Mouse (Mus musculus): ENCODE data around the gene Snx18.

Snx18 gene

DNA sequence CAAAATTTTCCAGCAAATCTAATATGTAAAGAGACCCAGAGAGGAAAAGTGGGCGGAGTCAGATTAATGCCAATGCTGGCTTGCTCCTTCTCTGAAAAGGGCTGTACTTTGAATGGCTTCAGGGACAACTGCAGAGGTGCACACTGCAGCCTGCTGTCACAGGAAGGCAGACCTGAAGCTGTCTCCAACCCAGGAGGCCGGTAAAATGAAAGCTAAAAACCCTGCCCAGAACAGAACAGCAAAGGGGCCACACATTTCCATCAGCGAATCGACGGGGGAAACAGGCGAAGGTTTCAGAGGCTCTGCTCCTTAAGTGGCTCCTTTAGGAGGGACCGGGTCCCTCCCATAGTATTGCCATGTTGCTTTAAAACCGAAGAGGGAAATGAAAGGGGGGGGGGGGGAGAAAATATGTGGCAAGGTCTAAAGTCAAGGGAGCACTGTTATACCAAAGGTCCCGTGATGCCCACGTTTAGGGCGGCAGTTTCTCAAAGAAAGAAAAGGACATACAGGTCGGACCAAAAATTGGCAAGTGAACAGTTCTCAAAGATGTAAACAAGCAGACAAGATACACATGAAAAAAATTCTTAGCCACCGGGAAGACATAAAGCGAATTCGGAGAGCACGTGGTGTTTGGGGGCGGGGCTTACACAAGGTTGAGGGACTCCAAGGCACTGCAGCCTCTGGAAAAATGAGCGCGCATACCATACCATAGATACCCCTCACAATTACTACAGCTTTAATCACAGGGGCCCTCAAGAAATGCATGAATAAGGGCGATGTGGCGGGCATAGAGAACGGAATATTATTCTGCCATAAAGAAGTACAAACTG is 18.4 kb downstream of the Snx18 start:
- DNase-seq (ENCODE audit: extremely low spot score, low spot score): no peak

DNA sequence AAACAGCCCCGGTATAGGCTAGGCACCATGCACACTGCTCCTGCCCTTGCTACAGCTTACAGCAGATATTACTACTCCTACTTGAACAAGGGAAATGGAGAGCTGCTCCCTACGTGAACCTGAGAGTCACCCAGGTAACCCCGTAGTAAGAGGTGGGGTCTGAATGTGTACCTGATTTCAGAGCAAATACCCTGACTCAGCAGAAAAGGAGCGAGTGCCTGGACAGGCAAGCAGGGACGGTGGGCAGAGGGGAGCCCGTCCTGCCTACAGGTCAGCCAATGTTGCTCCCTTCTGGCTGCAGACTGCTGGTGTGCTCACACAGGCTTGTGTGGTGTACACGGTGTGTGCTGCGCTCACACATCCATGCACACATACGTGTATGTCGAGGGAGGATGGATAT is 20.7 kb downstream of the Snx18 start:
- DNase-seq (ENCODE audit: extremely low spot score, low spot score): no peak

DNA sequence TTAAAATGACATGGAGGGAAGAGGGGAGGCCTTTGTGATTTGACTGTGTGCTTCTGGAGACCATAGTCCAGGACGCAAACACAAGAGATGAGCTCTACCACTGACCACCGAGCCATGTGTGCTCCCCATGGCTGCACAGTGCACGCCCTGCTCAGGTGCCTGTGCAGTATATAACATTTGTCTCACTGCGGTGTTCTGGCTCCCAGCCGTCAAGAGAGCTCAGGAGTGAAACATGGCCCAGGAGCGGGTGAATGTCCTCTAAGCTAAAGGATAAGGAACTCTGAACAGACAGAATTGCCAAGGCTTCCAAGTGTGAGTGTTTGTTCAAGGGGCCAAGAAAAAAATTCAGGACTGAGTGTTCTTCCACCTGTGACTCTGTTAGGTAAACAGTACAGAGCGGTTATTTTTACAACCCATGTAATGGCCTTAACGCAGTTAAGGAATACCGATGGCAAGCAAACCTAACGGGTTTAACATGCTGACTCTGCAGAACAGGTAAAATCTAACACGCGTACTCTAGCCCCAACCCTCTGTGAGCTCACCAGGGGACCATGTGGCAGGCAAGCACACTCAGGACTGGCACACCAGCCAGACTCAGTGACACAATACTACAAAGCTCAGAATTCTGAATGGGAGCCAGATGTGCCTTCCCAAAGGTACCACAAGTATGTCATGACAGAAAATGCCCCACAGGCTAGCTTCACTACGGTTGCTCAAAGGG is 21.4 kb downstream of the Snx18 start:
- DNase-seq (ENCODE audit: extremely low spot score, low spot score): no peak

DNA sequence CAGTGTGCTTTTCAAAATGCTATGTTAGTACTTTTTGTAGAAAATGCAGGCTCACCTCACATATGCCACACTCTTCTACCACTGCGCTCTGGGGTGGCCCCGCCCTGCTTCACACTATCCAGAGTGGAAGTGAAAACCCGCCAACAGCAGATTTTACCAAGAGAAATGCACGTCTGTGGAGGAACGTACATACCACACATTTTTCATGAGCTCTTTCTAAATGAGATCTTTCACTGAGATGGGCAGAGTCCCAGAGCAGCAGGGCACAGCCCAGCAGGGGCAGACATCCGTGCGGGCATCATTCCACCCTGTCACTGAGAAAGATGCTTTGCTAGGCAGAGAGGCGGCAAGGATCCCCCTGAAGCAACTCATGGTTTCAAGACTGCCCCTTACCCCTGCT is 22.4 kb downstream of the Snx18 start:
- no peak for DNase-seq (ENCODE audit: extremely low spot score, low spot score)

DNA sequence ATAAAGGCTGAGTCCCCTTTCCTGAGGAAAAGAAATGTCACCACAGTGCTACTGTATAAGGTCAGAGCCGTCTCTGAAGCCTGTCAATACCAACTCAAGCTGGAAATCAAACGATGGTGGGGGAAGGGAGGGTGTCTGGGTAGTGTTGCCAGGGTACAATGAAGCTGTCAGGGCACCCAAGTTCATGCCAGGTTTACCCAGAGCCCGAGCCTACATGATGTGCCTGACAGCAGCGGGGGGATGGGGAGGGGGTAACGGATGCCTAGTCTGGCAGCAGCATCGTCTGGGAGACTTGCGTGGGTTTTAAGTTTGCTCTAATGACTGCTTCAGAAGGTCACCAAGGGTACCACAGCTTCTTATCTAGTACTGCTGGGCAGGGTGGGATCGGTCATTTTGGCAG is 23.1 kb downstream of the Snx18 start:
- DNase-seq (ENCODE audit: extremely low spot score, low spot score): no peak

DNA sequence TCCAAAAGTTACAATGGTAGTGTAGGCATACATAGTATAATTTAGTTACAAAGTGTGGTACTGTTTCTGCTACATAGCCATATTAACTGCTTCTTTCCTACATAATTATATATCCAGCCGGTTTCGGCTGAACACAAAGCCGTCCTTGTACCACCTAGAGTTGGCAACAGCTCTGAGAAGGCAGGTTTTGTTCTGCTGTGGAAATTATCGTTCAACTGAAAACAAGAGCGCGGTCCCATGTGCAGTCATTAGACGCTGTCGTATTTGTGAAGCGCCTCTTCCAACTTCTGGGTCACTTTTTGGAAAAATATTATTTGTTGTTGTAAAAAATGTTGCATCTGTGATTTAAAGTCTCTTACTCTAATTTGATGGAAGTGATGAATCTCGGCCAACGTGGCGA is 24.0 kb downstream of the Snx18 start:
- no peak for DNase-seq (ENCODE audit: extremely low spot score, low spot score)

DNA sequence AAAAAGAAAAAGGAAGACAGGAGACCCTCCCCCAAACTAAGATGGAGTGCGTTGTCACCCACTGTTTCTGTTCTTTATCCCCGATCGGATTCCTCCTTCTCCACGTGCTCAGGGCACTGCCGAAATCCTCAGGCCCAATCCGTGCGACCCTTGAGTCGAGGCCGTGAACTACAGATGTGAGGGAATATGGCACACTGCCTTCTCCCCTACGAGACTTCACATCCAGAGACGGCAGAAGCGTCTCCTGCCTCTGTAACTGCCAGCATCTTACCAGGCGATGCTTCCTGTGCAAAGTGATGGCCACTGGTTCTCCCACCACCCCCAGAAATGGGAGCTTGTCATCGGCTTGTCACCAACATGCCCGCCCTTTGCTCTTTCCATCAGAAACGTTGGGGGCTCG is 24.7 kb downstream of the Snx18 start:
- DNase-seq (ENCODE audit: extremely low spot score, low spot score): no peak

DNA sequence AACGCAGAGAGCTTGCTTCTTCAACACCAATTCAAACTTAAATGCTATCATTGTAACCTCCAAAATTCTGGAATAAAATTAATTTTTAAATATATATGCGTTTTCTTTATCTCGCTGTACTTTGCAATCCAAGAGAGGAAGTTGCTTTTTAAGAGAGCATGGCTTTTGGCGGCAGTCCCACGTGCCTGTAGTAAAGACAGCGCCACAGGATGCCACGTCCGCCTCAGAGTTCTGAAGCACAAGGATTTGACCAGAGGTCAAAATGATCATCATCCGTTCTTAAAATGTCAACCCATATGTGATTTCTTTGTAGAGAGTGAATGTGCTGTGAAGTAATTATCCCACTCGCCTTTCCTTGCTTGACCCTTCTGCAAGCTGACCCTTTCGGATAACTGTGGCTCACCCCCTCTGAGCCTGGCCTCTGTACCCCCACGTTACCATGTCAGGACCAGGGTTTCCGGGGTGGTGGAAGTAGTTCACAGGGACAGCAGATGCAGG is 25.6 kb downstream of the Snx18 start:
- no peak for DNase-seq (ENCODE audit: extremely low spot score, low spot score)

DNA sequence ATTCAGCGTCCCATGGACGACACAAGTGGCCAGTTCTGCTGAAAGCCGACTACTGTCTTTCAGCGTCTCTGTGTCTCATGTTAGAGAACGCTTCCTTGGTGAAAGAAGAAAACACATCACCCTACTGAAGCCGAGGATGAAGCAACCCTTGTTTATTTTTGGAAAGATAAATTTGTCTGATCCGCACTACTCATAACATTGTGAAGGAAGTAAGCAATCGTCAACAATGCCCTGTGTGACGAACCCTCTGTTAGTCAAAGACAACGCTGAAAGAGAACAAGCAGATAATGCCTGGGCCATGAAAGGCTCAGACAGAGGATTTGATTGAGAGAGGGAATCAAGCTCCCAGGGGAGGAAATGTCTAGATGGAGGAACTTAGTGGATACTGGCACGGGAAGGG is 27.0 kb downstream of the Snx18 start:
- DNase-seq (ENCODE audit: extremely low spot score, low spot score): no peak

DNA sequence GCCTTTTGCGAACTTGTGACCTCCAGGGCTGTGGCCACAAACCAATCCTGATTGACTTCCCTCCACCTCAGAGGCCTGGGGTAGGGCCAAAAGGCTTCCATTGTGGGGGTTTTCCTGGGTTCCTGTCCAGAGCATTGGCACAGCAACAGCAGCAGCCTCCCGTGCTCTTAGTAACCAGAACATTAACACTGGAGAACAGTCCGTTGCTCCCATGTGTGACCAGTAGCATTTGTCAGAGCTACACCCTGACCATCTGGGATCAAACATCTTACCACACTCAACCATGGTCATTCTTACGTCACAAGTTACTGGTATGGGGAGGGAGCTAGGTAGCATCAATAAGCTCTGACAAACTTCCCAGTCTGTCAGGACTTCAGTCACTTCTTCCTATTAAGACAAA is 28.1 kb downstream of the Snx18 start:
- no peak for DNase-seq (ENCODE audit: extremely low spot score, low spot score)

DNA sequence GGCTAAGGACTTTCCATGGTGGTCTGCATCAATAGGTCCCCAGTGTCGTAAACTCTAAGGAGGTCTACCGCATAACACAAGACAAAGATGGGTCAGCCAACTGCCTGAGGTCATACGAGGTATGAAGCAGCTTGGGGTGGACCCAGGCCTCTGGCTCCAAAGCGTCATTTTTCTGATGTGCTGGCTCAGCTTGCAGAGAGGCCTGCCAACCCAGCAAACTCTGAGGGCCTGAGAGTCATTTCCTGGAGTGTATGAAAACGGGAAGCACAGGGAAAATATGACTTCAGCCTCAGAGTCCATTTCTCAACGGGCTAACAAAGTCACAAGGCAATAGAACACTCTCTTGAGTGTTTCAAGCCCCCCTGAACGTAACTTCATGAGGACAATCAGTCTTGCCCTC is 28.9 kb downstream of the Snx18 start:
- no peak for DNase-seq (ENCODE audit: extremely low spot score, low spot score)

DNA sequence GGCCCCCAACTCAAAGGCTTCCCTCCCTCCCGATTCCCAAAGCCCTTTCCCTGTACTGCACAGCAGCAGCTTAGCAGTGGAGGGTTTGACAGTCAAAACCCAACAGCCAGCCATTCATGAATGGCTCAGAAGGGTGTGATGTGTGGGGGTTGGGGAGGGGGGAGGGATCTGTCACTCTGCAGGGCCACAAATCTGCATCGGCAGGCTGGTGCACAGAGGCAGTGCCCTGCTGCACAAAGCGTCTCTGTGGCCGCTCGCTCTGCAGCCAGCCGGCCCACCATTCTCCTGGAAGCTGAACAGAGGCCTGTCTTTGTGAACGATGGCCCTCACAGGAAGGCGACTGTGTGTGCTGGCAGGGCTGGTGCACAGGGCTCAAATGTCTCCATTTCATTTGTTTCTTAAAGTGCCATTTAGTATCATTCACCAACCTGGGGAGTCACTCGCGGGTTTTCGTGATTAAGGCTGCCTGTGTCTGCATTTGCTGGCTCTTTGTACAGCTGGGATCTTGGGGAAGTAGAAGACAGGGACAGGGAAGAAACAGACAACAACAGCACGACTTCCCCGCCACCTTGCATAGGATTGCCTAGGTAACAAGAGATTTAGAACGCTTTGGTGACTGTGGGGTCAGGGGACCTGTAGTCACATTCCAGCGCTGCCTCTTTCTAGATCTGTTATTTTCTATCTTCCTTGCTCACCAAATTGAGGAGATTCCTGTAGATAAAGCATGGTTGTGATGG is 31.0 kb downstream of the Snx18 start:
- DNase-seq (ENCODE audit: extremely low spot score, low spot score): peak; percentile 61

DNA sequence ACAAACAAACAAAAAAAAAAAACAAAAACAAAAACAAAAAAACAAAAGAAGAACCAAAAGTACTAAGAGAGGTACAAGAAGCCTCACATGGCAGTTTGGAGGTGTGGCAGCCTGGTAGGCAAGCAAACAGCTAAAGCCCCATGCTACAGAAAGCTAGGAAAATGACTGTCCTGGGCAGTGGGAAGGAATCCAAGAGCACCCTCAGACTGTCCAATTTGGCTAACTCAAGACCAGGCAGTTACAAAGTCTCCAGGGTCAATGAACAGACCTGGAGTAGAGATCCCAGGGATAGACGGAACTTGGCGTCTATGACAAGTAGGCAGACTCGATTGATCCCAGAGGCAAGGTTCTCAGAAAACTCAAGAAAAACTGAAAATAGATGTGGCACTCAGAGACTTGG is 32.8 kb downstream of the Snx18 start:
- no peak for DNase-seq (ENCODE audit: extremely low spot score, low spot score)

DNA sequence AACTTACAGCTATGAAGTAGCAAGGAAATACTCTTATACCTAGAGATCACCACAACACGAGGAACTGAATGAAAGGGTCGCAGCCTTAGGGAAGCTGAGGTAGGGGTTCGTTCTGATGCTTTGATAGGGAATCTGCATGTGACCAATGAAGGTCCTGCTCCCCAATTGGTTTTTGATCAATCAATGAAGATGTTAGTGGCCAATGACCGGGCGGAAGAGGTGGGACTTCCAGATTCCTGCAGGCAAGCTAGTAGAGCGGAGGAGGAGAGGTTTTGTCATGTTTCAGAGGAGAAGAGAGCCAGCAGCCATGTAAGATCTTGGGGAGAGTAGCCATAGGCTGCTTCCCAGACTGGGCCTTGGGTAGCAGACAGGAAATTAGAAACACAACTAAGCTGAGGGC is 33.9 kb downstream of the Snx18 start:
- no peak for DNase-seq (ENCODE audit: extremely low spot score, low spot score)

DNA sequence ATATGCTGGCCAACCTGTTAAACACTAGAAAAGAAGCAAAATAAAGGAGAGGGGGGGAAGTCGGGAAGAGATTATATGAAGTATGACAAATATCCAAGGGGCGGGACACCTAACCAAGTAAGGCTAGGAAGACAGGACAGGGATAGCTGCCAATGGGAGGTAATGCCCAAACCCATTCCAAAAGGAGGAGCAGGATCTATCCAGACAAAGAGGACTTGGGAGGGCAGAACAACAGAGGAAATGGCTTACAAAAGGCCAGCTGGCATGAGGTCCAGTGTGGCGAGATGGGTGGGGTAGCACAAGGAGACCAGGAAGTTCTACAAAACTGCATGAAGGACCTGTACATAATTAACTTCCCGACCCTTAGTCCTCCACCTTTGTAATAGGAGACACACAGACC is 34.8 kb downstream of the Snx18 start:
- no peak for DNase-seq (ENCODE audit: extremely low spot score, low spot score)

DNA sequence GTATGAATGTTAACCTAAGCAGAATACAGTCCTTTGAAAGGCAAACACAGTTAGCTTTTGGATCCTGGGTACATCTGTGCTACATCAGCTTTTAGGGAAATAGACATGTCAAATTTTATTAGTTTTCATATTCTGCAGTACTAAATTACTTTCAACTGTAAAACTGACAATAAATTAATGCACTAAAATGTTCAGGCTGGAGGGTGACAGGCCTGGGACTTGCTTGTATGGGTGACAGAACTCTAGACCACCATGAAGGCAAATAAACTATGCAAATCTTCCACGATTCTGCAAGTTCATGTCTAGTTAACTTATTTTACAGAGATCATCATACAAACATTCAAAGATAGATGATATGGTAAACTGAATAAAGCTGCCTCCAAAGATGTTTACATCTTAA is 36.3 kb downstream of the Snx18 start:
- no peak for DNase-seq (ENCODE audit: extremely low spot score, low spot score)

DNA sequence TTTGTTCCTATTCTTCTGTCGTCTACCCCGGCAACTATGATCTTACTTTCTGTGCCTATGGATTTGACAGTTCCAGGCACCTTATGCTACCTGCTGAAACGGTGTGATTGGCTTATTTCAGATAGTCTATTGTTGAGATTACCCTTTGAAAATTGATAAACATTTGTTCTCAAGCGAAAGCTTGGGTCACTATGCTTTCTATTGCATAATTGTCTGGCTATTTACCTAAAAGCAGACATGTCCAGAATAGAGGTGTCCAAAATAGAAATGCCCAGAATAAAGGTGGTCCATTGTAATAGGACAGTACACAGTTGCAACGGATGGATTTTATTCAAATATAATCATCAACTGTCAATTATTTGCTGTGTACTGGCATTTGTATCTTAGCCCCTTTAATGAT is 36.9 kb downstream of the Snx18 start:
- no peak for DNase-seq (ENCODE audit: extremely low spot score, low spot score)

DNA sequence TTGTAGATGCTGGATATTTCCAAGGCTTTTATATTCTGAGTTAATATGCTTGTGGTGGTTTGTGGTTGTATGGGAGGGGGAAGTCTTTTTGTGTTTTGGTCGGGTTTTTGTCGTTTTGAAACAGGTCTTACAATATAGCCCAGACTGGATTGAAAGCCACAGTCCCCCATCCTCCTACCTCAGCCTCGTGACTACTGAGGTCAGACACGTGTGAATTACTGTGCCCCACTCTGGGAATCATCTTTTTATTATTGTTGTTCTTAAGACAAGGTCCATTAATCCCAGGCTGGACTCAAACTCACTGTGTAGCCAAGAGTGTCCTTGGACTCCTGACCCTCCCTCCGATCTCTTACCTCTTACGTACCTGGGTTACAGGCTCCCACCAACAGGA is 38.0 kb downstream of the Snx18 start:
- DNase-seq (ENCODE audit: extremely low spot score, low spot score): no peak

DNA sequence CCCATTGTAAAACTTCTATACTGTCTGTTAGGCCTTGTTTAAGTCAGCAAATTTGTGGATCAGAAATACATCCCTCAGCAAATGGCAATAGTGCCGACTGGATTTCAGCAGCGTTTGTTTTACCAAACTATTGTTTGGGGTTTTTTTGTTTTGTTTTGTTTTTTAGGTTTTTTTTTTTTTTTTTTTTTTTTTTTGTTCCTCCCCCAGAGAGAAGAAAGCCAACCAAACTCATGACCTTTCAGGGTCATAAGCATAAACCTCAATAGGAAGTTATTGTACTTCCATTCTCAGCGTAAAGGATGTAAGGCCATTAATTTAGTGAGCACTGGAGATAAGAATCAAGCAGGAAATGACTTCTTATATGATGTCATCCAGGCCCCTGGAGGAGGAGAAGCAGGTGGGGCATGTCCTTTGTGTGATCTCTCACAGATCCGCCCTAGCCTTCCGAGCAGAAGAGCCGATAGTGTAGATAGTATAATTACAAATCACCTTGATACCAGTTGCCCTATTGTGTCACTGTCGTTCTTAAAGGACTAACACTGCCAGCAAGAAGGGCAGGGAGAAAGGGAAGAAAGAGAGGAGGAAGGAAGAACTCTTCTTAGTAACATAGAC is 38.5 kb downstream of the Snx18 start:
- no peak for DNase-seq (ENCODE audit: extremely low spot score, low spot score)

DNA sequence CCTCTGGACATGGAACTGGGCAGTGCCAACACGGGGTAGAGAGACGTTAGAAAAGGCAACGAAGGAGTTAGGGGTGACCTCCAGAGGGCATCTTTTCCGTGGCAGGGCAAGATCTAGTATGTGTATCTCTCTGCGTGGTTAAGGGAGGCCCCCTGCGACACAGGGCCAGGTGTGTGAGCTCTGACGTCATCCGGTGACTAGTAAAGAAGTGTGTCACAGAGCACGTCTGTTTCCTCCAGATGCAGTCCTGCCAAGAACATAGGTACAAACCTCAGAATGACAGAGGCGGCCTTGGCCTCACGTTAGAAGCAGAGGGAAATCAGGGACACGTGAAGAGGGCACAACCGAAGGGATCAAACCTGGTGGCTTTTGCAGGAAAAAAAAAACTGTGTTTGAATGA is 44.1 kb downstream of the Snx18 start:
- DNase-seq (ENCODE audit: extremely low spot score, low spot score): no peak

DNA sequence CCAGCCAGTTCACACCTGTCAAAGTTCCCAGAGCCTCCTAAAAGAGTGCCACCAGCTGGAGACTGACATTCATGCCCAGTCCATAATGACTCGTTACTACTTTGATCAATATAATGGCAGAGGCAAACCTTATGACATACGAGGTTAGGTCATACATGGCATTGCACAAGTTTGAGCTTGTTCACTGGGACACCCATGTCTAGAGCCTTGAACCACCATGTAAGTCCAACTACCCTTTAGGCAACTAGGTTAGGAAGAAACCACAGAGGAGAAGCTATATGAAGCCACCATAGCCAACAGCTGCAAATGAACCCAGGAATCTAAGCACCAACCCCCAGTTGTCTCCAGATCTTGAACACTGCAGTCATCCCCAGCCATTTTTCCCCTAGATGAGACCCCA is 45.0 kb downstream of the Snx18 start:
- DNase-seq (ENCODE audit: extremely low spot score, low spot score): no peak

All from neural tube, embryonic 10.5 days (tissue).